Mouse (Mus musculus) neural tube, embryonic 12.5 days (tissue): ENCODE data around the gene Mycbpap. TPM values are rescaled to one million over a fixed set of nuclear protein-coding genes. Genes with fewer than 3 reads are reported as not detected.

Source experiments
- ATAC-seq: fragments of 200-750 bp; cut with Nextera tagmentation; 2 replicates; pipeline ENCODE4 v1.8.0; 2017; ENCODE audit warnings: low read depth, mild to moderate bottlenecking, moderate TSS enrichment, moderate library complexity; ENCODE audit not compliant: low FRiP score
- H3K27ac ChIP-seq: fragments of 300-500 bp; sonication (generic); 2 replicates; pipeline ENCODE4 v1.5.1; 2016
- H3K27me3 ChIP-seq: fragments of 300-500 bp; sonication (generic); replicated peaks from 2 replicates; pipeline ENCODE4 v1.6.1; 2016; ENCODE audit warnings: mild to moderate bottlenecking
- H3K36me3 ChIP-seq: fragments of 300-500 bp; sonication (generic); 2 replicates; pipeline ENCODE4 v1.6.1; 2016; ENCODE audit warnings: mild to moderate bottlenecking
- H3K4me1 ChIP-seq: fragments of 300-500 bp; sonication (generic); 2 replicates; pipeline ENCODE4 v1.6.1; 2016
- H3K4me2 ChIP-seq: fragments of 300-500 bp; sonication (generic); replicated peaks from 2 replicates; pipeline ENCODE4 v1.6.1; 2016; ENCODE audit warnings: mild to moderate bottlenecking
- H3K4me3 ChIP-seq: fragments of 300-500 bp; sonication (generic); 2 replicates; pipeline ENCODE4 v1.5.1; 2016
- H3K9ac ChIP-seq: fragments of 300-500 bp; sonication (generic); 2 replicates; pipeline ENCODE4 v1.6.1; 2016; ENCODE audit warnings: mild to moderate bottlenecking
- H3K9me3 ChIP-seq: fragments of 300-500 bp; sonication (generic); 2 replicates; pipeline ENCODE4 v1.6.1; 2016; ENCODE audit warnings: mild to moderate bottlenecking
- WGBS: fragments of 180-500 bp; shearing (Covaris S2); methylation state at CpG from one replicate; pipeline ENCODE4 v1.1.7; 2016; 5-methylcytosine and 5-hydroxymethylcytosine counted together
- polyA plus RNA-seq: library from polyadenylated mRNA; unstranded; fragments of >200 nt; fragmentation: Nextera tagmentation; extraction: Ambion mirVana; gene quantifications from 2 replicates; pipeline ENCODE4 v1.2.1, GENCODE M21; 2016

Gene Mycbpap
- polyA plus RNA-seq, 1 experiment from 2014 or later: 1.8 TPM

DNA sequence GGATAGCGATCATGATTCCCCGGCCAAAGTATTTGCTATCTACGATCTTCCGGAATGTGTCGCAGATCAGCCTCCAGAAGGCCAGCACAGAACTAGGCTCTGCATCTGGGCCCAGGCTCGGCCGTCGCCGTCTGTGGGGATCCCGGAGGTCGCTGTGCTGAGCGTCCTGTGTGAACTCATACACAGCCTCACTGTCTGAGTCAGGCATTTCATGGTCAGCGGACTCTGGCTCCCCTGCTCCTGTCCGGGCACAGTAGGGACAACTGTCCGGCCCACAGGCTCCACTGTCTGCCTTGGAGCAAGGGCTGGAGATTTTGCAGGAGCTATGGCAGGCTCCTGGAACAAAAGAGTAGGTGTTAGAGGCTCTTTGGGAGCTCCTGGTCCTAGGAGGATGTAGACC lies 64.5 kb downstream of the Mycbpap start:
- no peak overlapping the region for H3K27ac ChIP-seq
- WGBS: 85% methylated on average over 15 of the region's 15 CpGs

DNA sequence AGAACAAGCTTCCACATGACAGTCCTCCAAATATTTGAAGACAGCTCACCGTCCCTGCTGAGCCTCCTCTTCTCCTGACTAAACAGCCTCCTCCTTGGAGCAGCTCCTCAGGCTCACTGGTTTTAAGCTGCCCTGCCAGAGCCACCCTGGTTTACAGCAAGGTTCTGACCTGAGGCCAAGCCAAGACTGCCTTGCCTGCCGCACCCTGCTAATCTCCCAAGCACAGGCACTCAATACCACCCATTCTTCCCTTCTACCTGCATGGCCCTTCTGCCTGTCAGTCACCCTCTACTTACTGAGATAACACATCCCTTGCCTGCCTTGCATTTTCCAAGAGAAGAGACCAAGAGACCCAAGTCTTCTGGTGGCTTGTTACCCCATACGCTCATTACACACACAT lies 65.2 kb downstream of the Mycbpap start:
- no peak overlapping the region for H3K4me3 ChIP-seq
- H3K9ac ChIP-seq: no peak overlapping the region
- peaks cover 12% of the 10 kb centered on the region for H3K4me1 ChIP-seq
- H3K27ac ChIP-seq: no peak overlapping the region
- no peak overlapping the region for H3K4me2 ChIP-seq
- H3K9me3 ChIP-seq: no peaks in the 10 kb centered on the region
- H3K27me3 ChIP-seq: no peaks in the 10 kb centered on the region; the same call in 1 of the 2 replicates
- ATAC-seq: no peak
- WGBS: 83% methylated on average over 3 of the region's 3 CpGs
- peaks cover 10% of the 10 kb centered on the region; the same call in 1 of the 2 replicates for H3K36me3 ChIP-seq

More for the DNA sequence above, 64.5 kb downstream of the Mycbpap start:
- Histone ChIP-seq H3K27me3 (no peaks in the 10 kb centered on the region; the same call in 1 of the 2 replicates), H3K4me2 (no peak overlapping the region), H3K9me3 (no peaks in the 10 kb centered on the region), H3K9ac (no peak overlapping the region), H3K4me3 (no peak overlapping the region), H3K4me1 (peaks cover 11% of the 10 kb centered on the region), H3K36me3 (peaks cover 12% of the 10 kb centered on the region; the same call in 1 of the 2 replicates)
- no peak for ATAC-seq

DNA sequence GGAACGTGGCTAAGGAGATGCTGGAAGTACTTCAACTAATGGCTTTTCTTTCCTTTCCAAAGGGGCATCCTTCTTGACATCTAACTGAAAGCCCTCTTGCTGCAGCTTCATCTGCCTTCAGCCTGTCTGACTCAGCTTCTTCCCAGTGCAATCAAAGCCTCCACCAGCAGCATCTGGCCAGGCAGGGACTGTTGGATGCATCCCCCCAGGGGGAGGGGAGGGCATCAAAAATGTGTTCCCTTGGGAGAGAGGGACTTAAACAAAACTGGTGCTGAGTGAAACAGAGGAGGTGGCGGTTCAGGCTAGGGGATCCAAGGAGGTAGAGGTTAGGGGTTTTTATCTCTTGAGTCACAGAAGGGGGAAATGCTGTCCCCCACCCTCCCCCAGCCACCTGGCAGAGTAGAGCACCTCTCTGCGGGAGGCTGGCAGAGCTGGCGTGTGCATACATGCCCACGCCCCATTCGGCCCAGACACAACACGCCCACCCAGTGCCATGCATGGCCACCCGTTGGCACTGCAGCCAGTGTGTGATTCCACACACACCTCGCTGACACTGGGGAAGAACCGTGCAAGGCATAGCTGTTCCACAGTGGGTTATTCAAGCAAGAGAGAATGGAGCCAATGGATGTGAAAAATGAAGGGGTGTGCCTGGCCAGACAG lies 66.3 kb downstream of the Mycbpap start:
- no peak for ATAC-seq

DNA sequence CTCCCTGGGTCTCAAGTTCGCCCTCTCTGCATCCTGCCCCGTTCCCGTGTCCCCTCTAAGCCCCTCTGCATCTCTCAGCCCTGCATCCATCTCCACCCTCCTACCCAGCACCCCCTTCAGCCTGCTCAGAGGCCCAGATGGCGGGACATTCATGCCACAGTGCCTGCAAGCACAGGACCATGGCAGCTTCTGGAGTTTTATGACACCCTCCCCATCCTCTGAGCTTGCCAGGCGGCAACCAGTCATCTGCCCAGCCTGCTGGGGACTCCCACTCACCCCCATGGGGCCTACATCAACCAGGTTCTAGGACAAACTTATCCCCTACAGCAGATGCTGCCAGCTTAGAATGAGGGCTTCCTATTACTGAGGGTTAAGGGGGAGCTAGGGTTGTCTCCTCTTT lies 66.8 kb downstream of the Mycbpap start:
- Histone ChIP-seq H3K9ac (no peak overlapping the region), H3K36me3 (peaks cover 9% of the 10 kb centered on the region; the same call in 1 of the 2 replicates), H3K27ac (no peak overlapping the region), H3K9me3 (no peaks in the 10 kb centered on the region), H3K4me2 (no peak overlapping the region), H3K4me1 (peaks cover 18% of the 10 kb centered on the region), H3K27me3 (no peaks in the 10 kb centered on the region; the same call in 1 of the 2 replicates), H3K4me3 (no peak overlapping the region)
- 56% methylated on average over 5 of the region's 5 CpGs for whole genome bisulfite sequencing
- ATAC-seq: no peak

More for the DNA sequence above, 66.3 kb downstream of the Mycbpap start:
- no peak overlapping the region for H3K9ac ChIP-seq
- H3K27ac ChIP-seq: no peak overlapping the region
- H3K4me1 ChIP-seq: peaks cover 18% of the 10 kb centered on the region
- H3K27me3 ChIP-seq: no peaks in the 10 kb centered on the region; the same call in 1 of the 2 replicates
- H3K36me3 ChIP-seq: peaks cover 10% of the 10 kb centered on the region; the same call in 1 of the 2 replicates
- H3K4me3 ChIP-seq: no peak overlapping the region
- WGBS: 75% methylated on average over 10 of the region's 10 CpGs
- H3K4me2 ChIP-seq: no peak overlapping the region
- H3K9me3 ChIP-seq: no peaks in the 10 kb centered on the region

Other genes starting within 250 kb of the Mycbpap start
- gene Gm21885, start 239.9 kb downstream of the Mycbpap start, polyA plus RNA-seq: not detected in 2 replicates
- 138 and 152 TPM in 2 replicates for gene Luc7l3, start 199.8 kb downstream of the Mycbpap start, polyA plus RNA-seq
- gene Ankrd40, start 193.7 kb downstream of the Mycbpap start, polyA plus RNA-seq: 31.0 and 36.2 TPM in 2 replicates
- 0.52 and 1.0 TPM in 2 replicates for gene Abcc3, start 128.7 kb downstream of the Mycbpap start, polyA plus RNA-seq
- 10.3 and 12.0 TPM in 2 replicates for gene Cacna1g, start 47.5 kb downstream of the Mycbpap start, polyA plus RNA-seq
- gene Spata20, start 35.6 kb downstream of the Mycbpap start, polyA plus RNA-seq: 0.19 TPM in 1 of 2 replicates, not detected in the other
- 0.43 and 0.62 TPM in 2 replicates for gene Epn3, start 21.8 kb downstream of the Mycbpap start, polyA plus RNA-seq
- gene Rsad1, start 27.5 kb upstream of the Mycbpap start, polyA plus RNA-seq: 3.8 and 4.1 TPM in 2 replicates
- gene Chad, start 43.3 kb upstream of the Mycbpap start, polyA plus RNA-seq: 1.3 and 1.5 TPM in 2 replicates
- 2.6 and 3.7 TPM in 2 replicates for gene Acsf2, start 80.1 kb upstream of the Mycbpap start, polyA plus RNA-seq
- gene Lrrc59, start 108.0 kb upstream of the Mycbpap start, polyA plus RNA-seq: 201 and 203 TPM in 2 replicates
- gene Mrpl27, start 132.0 kb upstream of the Mycbpap start, polyA plus RNA-seq: 128 and 134 TPM in 2 replicates
- 19.8 and 23.0 TPM in 2 replicates for gene Eme1, start 132.2 kb upstream of the Mycbpap start, polyA plus RNA-seq
- 18.5 and 19.5 TPM in 2 replicates for gene Xylt2, start 155.8 kb upstream of the Mycbpap start, polyA plus RNA-seq
- 0.15 TPM in 1 of 2 replicates, not detected in the other for gene Gm11541, start 182.8 kb upstream of the Mycbpap start, polyA plus RNA-seq
- not detected in 2 replicates for gene Cdc34b, start 220.0 kb upstream of the Mycbpap start, polyA plus RNA-seq